Mouse (Mus musculus) forebrain, embryonic 11.5 days (tissue): ENCODE measurements at regions not wholly inside any gene's neighbourhood (a gene's known extent, or its start where the extent isn't known, plus 50 kb on each side); places are given as distances from the start of the nearest gene placed in this dataset.
A peak's percentile ranks its signal among the peaks of the same experiment; 100 is the strongest.

Experiments
- ATAC-seq: fragments of 200-750 bp; cut with Nextera tagmentation; replicated peaks from 2 replicates; pipeline ENCODE4 v1.8.0; 2017; ENCODE audit warnings: moderate TSS enrichment; ENCODE audit not compliant: low FRiP score
- DNase-seq: peaks from one replicate; pipeline ENCODE4 v3.0.0-alpha.2; 2017; ENCODE audit warnings: low spot score
- H3K27ac ChIP-seq: fragments of 300-500 bp; sonication (generic); 2 replicates; pipeline ENCODE4 v1.5.1; 2014; ENCODE audit warnings: low read depth, low read length
- H3K27me3 ChIP-seq: fragments of 300-500 bp; sonication (generic); 2 replicates; pipeline ENCODE4 v1.6.1; 2014; ENCODE audit warnings: mild to moderate bottlenecking, low read length, mixed read lengths; ENCODE audit not compliant: control insufficient read depth, insufficient read depth
- H3K36me3 ChIP-seq: fragments of 300-500 bp; sonication (generic); 2 replicates; pipeline ENCODE4 v1.6.1; 2014; ENCODE audit warnings: mild to moderate bottlenecking, low read length, moderate library complexity, mixed read lengths; ENCODE audit not compliant: control insufficient read depth, insufficient read depth
- H3K4me1 ChIP-seq: fragments of 300-500 bp; sonication (generic); replicated peaks from 2 replicates; pipeline ENCODE4 v1.6.1; 2014; ENCODE audit warnings: low read length, mixed read lengths; ENCODE audit not compliant: control insufficient read depth, insufficient read depth
- H3K4me2 ChIP-seq: fragments of 300-500 bp; sonication (generic); 2 replicates; pipeline ENCODE4 v1.6.1; 2014; ENCODE audit warnings: low read depth, mild to moderate bottlenecking, low read length, moderate library complexity, mixed read lengths; ENCODE audit not compliant: severe bottlenecking
- H3K4me3 ChIP-seq: fragments of 300-500 bp; sonication (generic); 2 replicates; pipeline ENCODE4 v1.5.1; 2014; ENCODE audit warnings: low read depth, low read length
- H3K9ac ChIP-seq: fragments of 300-500 bp; sonication (generic); 2 replicates; pipeline ENCODE4 v1.6.1; 2014; ENCODE audit warnings: low read length
- H3K9me3 ChIP-seq: fragments of 300-500 bp; sonication (generic); 2 replicates; pipeline ENCODE4 v1.6.1; 2016; ENCODE audit warnings: low read length, mixed read lengths; ENCODE audit not compliant: control insufficient read depth
- WGBS: fragments of 180-500 bp; shearing (Covaris S2); extraction: QIAGEN DNeasy Blood & Tissue Kit; methylation state at CpG from one replicate; pipeline ENCODE4 v1.1.7; 2014; 5-methylcytosine and 5-hydroxymethylcytosine counted together

DNA sequence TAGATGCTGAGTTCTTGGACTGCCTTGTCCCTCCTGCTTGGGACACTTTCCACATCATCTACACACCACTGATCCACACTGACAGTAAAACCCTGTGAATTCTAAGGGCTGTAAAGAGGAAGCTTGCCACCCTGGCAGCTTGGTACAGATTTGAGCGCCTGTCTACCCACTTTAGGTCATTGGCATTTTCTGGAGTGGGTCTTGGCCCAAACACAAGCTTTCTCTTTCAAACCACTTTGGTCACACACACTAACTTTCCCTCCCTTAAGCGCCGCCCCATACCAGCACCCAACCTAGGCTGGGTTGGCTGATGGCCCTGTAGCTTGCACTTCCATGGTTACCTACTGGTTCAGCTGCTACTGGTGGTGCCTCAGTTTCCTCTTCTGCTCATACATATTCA, 55.6 kb upstream of the Fam180a start:
- Histone ChIP-seq H3K9me3 (no peaks in the 10 kb centered on the region), H3K36me3 (no peaks in the 10 kb centered on the region), H3K27ac (no peak overlapping the region), H3K4me3 (no peak overlapping the region), H3K4me2 (no peak overlapping the region), H3K4me1 (no peaks in the 10 kb centered on the region), H3K27me3 (no peaks in the 10 kb centered on the region), H3K9ac (no peak overlapping the region)
- no peak for ATAC-seq
- 75% methylated on average over 3 of the region's 3 CpGs for WGBS
- peak; percentile 45 for DNase-seq

DNA sequence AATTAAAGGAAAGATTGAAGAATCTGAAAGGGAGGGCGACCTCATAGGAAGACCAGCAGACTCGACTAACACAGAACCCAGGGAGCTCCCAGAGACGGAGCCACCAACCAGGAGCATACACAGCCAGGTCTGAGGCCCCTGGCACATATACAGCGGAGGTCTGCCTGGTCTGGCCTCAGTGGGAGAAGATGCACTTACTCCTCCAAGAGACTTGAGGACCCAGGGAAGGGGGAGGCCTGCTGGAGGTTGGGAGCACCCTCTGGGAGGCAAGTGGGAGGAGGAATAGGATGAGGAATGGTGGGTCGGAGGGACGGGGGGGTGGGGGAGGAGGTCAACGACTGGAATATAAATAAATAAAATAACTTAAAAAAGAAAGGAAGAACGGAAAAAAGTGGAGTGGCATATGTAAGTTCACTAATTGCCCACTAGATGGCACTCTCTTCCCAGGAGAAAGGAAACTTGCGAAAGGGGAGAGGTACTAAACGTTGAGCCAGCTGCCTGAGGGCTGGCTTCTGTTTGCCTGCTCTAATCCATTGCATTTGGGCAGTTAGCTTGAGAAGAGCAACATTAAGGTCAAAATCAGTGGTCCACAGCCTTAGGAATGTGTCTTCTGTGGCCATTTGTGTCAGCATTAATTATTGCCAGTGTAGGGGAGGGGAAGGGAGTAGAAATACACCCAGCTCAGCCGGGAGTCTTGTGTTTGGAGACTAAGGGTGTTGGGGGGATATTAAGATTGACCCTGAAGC, 55.0 kb upstream of the Fam180a start:
- ATAC-seq (peak; percentile 57), DNase-seq (peak; percentile 63)
- Histone ChIP-seq H3K27me3 (no peaks in the 10 kb centered on the region), H3K4me3 (no peak overlapping the region), H3K4me1 (no peaks in the 10 kb centered on the region), H3K4me2 (peak overlapping the region; percentile 39; the same call in 1 of the 2 replicates), H3K27ac (no peak overlapping the region), H3K9me3 (no peaks in the 10 kb centered on the region), H3K36me3 (no peaks in the 10 kb centered on the region), H3K9ac (no peak overlapping the region; the same call in 1 of the 2 replicates)
- 21% methylated on average over 11 of the region's 11 CpGs for WGBS

DNA sequence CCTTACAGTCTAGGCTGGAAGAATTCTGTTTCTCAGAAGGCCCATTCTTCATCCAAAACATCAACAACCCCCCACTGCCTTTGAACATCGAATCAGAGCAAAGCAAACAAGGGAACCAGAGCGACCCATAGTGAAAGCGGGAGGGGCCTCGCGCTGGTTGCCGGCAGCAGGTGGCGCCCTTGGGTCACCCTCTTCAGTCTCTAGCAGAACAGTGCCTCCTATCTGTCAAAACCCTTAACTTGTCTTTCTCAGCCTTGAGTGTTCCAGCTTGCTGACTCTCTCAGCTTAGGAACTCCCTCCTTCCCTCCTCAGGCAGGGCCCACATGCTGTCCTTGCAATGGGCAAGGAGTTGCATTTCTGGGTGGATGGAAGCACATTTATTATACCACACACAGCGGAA, 53.9 kb upstream of the Fam180a start:
- peak overlapping the region; percentile 11; the same call in 1 of the 2 replicates for H3K4me2 ChIP-seq
- no peak overlapping the region for H3K4me3 ChIP-seq
- 11% methylated on average over 8 of the region's 8 CpGs for WGBS
- no peak overlapping the region for H3K9ac ChIP-seq
- no peaks in the 10 kb centered on the region for H3K36me3 ChIP-seq
- H3K9me3 ChIP-seq, result no peaks in the 10 kb centered on the region
- no peak overlapping the region for H3K27ac ChIP-seq
- H3K27me3 ChIP-seq, result no peaks in the 10 kb centered on the region
- ATAC-seq (peak; percentile 43), DNase-seq (peak; percentile 87)
- no peaks in the 10 kb centered on the region for H3K4me1 ChIP-seq

DNA sequence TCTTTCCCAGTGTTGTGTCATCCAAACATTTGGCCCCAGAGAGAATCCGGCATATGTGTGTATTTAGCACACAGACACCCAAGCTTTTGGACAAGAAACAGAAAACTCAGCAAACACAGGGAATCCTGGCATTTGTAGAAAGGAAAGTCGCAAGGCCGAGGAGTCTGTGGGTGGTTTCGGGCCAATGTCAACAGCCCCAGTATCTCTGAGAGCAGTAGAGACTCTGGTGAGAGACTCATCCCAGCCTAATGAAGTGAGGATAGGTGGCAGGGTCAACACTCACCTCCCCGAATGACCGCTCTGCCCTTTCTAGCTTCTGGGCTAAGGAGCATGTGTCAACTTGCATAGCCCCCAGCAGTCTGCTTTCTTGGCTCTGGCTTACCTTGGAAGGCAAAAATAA, 52.9 kb upstream of the Fam180a start:
- DNase-seq, result peak; percentile 32
- Histone ChIP-seq H3K4me2 (no peak overlapping the region), H3K4me3 (no peak overlapping the region), H3K4me1 (no peaks in the 10 kb centered on the region), H3K27ac (no peak overlapping the region), H3K9me3 (no peaks in the 10 kb centered on the region), H3K9ac (no peak overlapping the region), H3K36me3 (no peaks in the 10 kb centered on the region), H3K27me3 (no peaks in the 10 kb centered on the region)
- ATAC-seq, result no peak
- WGBS, result 90% methylated on average over 6 of the region's 6 CpGs

DNA sequence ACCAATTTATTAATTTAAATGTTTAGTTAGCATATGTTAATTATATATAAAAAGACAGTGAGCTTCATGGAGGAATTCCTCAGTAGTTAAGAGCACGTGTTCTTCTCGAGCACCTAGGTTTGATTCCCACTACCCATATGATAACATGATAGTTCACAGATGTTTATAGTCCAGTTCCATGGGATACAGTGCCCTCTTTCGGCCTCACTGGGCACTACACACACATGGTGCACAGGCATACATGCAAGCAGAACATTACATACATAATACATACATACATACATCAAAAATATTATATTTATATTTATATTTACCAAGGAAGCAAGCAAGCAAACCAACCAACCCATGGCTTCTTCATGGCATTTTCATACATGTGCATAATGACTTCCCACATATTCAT, 51.6 kb upstream of the Fam180a start:
- Histone ChIP-seq H3K9me3 (no peaks in the 10 kb centered on the region), H3K27me3 (no peaks in the 10 kb centered on the region), H3K4me2 (no peak overlapping the region), H3K4me1 (no peaks in the 10 kb centered on the region), H3K27ac (no peak overlapping the region), H3K4me3 (no peak overlapping the region), H3K9ac (no peak overlapping the region), H3K36me3 (no peaks in the 10 kb centered on the region)
- ATAC-seq, result no peak
- DNase-seq, result peak; percentile 23
- 93% methylated on average over 3 of the region's 3 CpGs for WGBS

DNA sequence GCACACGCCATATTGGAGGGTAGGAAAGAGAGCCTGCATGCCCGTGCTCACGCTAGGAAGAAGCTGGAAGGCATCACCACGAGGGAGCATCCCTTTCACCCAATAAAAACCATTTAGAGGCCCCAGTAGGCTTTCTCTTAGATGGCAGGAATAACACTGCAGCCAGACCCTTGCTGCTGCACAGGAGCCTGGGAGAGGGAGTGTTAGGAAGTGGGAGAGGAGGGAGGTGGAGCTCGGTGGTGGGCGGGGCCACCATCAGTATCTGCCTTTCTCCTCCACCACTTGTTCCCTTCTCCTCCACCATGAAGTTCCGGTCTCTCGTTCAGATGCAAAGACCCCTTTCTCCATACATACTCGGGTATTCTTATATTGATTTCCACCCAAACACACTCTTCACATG, 50.6 kb upstream of the Fam180a start:
- Histone ChIP-seq H3K27me3 (no peaks in the 10 kb centered on the region), H3K4me2 (no peak overlapping the region), H3K9ac (no peak overlapping the region), H3K27ac (no peak overlapping the region), H3K4me3 (no peak overlapping the region), H3K4me1 (no peaks in the 10 kb centered on the region), H3K36me3 (no peaks in the 10 kb centered on the region), H3K9me3 (no peaks in the 10 kb centered on the region)
- peak; percentile 38 for DNase-seq
- WGBS, result 83% methylated on average over 9 of the region's 9 CpGs
- ATAC-seq, result no peak
